Mouse (Mus musculus): Measurements from ENCODE around the gene Fblim1.

The Fblim1 gene

DNA sequence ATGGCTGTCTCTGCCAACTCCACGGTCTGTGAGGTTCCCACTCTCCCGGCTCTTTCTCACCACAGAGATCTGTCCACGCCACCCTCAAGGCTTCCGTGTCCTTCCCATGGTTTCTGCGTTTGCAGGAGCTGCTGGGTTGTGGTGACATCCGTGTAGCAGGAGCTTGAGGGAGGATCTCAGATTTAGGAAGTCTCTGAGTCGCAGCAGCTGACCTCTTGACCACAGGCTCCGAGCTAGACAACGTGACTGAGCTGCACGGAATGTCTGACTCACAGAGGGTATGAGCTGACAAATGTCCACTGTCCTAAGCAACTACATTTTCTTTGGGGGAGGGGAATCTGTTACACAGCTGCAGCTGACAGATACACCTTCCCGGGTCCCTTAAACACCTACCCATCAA, at the start of gene Fblim1:
TSS of gene Fblim1 (minus strand) at position 236 of the 400 bp plus-strand sequence.
- no peak for DNase-seq (ENCODE audit: low read depth, low spot score)

DNA sequence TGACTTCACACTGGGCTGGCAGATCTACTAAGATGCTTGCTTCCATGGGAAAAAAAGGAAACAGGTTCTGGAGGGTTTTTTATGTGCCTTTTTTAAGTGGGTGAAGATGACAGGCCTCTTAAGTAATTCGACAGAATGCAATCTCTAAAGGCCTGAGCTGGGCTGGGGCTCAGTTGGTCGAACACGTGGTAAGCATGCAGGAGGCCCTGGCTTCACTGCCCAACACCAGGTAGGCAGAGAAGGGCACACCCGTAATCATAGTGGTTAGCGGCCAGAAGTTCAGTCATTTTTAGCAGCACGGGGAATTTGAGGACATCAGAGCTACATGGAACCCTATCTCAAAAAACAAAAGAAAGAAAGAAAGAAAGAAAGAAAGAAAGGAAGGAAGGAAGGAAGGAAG, 48.6 kb upstream of the Fblim1 start:
- DNase-seq (ENCODE audit: low read depth, low spot score): no peak

DNA sequence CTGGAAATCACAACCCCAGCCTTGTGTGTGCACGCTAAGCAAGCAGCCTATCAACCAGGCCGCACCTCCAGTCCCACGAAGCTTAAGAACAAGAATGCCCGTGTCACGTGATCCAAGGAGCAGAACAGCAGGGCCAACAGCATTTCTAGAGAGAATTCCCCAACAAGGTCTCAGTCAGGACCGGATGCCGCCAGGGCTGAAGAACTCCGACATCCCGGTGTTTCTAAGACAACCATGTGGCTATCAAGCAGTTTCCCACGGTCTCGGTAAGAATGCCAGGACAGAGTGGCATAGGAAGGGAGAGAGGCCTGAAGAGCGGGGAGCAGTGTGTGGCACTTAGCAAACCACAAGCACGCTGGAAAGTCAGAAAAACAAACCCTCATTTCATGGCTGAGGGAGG, 47.9 kb upstream of the Fblim1 start:
- no peak for DNase-seq (ENCODE audit: low read depth, low spot score)

DNA sequence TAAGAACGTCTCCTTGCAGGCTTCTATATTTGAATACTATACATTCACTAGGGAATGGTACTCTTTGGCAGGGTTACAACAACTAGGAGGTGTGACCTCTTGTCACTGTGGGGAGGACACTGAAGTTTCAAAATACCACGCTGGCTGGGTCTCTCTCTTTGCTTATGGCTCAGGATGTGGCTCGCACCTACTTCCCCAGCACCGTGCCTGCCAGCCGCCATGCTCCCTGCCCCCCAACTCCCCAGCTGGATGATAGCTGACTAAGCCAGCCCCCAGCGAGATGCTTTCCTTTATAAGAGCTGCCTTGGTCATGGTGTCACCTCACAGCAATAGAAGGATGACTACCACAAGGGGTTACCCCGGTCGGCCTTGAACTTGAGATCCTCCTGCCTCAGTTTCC, 47.1 kb upstream of the Fblim1 start:
- no peak for DNase-seq (ENCODE audit: low read depth, low spot score)

- DNase-seq (ENCODE audit: low read depth, low spot score): no peak
These were observed 46.0 kb upstream of the Fblim1 start for GRCm38 (mm10) chr4:141651944-141652343.

DNA sequence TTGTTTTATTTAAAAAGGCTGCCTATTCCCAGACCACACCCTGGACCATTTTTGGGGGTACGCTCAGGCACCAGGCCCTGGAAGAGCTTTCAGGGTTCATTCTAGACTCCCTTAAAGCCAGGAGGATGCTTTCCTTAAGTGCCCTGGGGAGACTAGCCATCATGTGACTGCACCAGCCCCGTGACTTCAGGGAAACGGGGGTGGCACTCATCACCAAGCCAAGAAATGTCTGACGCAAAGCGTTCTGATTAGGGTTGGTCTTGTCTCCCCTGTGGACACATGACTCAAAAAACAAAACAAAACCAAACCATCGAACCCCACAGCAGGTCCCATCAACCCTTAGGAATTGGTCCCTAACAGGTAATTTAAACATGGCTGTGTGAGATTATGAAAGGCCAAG, 45.4 kb upstream of the Fblim1 start:
- DNase-seq (ENCODE audit: low read depth, low spot score): no peak

- no peak for DNase-seq (ENCODE audit: low read depth, low spot score)
These were observed 43.3 kb upstream of the Fblim1 start for GRCm38 (mm10) chr4:141649244-141649643.

- no peak for DNase-seq (ENCODE audit: low read depth, low spot score)
These were observed 42.4 kb upstream of the Fblim1 start for GRCm38 (mm10) chr4:141648262-141648661.

DNA sequence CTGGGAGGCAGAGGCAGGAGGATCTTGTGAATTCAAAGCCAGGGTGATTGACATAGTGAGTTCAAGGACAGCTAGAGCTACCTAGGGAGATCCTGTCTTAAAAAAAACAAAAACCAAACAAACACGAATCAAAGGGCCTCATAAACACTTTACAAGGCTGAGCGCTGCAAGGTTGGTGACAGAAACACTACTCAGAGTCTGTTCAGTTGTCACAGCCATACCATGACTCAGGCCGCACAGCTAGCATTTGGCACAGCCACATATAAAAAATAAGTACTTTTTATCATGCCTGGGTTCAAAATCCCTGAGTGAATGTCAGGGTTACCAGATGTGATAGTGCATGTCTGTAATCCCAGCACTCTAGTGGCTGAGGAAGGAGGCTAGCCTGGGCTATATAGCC, 41.3 kb upstream of the Fblim1 start:
- DNase-seq (ENCODE audit: low read depth, low spot score): no peak

DNA sequence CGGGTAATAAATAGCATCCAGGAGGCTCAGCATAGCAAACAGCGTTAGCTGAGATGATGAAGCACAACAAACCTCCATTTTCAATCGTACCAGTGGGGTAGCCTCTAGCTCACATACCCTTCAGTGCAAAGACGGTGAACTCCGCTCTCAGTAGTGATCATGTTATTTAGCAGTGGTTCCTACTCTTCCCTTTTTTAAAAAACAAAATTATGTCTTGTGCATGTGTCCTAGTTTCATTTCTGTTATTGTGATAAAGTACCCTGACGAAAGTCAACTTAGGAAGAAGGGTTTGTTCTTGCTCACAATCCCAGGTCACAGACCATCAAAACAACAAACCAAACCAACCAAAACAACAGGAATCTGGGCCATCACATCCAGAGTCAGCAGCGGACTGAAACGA, 40.1 kb upstream of the Fblim1 start:
- no peak for DNase-seq (ENCODE audit: low read depth, low spot score)

DNA sequence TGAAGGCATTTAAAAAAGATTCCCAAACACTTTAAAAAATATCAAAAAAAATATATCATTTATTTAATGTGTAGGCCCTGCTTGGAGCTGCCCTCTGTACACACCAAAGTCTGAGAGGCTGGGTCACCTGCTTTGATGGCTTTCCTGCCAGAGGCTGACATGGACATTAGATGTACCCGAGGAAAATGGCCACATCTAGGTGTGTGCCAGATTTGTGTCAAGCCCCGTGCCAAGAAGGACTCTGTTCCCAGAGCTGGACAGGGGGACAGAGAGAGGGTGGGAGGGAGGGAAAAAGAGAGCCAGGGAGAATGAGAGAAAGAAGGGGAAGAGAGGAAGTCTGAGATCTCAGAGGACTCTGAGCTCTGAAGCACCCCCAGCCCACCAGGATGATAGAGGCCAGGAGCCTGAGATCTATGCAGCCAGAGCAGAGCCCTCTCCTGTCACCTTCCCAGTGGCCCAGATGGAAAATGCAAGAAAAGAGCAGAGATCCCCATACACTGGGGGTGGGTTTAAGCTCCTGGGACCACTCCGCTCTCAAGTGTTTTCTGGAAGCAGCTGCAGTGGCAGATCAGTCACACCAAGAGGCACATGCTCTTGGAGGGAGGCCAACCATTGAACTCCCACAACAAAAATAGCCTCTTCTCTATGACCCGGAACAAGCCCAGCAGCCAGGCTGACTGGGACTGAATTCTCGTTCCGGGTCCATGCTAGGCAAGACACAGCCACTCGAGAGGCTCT, 37.4 kb upstream of the Fblim1 start:
- DNase-seq (ENCODE audit: low read depth, low spot score): no peak

DNA sequence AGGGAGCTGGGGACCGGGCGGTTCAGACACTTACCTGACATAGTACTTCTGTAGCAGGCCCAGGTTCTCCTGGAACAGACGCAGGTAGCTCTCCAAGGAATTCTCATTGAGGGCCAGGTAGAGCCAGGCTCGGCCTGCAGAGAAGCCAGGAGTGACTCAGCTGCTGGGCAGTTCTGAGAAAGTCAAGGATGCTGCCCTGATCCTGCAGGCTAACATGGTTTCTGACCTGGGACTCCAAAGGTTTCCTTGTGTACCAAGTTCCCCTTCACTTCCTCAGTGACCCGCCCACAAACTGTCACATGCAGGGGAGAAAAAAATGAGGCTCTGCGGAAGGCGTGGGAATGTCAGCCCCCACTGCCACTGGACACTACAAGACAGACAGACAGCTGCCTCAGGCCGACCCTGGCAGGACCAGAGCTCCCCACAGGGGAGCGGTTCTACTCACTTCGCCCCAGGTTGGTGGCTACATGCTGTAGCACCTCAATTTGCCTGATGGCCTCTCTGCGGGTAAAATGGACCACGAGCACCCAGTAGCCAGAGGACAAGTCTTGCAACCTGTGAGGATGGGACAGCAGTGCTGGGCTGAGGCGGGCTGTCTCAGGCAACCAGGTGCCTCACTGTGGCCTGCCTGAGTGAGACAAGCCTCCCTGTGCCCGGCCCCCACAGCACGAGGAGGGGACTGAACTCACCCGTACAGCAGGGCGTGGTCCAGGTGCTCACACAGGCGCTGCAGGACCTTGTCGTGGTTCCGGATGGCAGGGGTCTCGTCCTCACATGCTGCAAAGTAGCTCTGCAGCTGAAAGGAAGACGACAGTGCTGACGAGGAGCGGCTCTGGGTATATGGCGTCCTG, 36.3 kb upstream of the Fblim1 start:
- no peak for DNase-seq (ENCODE audit: low read depth, low spot score)

DNA sequence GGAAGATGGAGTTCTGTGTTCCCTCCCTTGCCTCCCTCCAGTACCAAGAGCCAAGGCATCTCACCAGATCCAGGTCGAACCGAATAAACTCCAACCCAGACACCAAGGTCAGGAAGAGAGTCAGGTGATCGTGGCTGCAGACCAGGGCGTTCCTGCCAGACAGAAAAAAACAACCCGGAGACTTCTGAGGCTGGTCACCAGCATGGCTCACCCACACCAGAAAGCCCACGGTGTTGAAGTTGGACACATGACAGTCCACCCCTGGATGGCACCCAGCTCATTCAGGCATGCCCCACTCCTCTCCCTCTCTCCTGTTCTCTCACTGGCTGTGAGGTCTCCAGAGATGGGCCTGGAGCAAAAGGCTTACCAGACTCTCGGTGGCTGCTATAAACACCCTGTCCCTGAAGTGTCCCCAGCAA, 35.5 kb upstream of the Fblim1 start:
- no peak for DNase-seq (ENCODE audit: low read depth, low spot score)

GRCm38 (mm10) chr4:141639474-141639873, 33.6 kb upstream of the Fblim1 start:
- DNase-seq (ENCODE audit: low read depth, low spot score): no peak

- DNase-seq (ENCODE audit: low read depth, low spot score): no peak
These were observed 30.8 kb upstream of the Fblim1 start for GRCm38 (mm10) chr4:141636693-141637092.

GRCm38 (mm10) chr4:141635991-141636390, 30.1 kb upstream of the Fblim1 start:
- DNase-seq (ENCODE audit: low read depth, low spot score): no peak

GRCm38 (mm10) chr4:141632111-141632873, 26.4 kb upstream of the Fblim1 start:
- DNase-seq (ENCODE audit: low read depth, low spot score): no peak

GRCm38 (mm10) chr4:141631250-141631649, 25.4 kb upstream of the Fblim1 start:
- no peak for DNase-seq (ENCODE audit: low read depth, low spot score)

GRCm38 (mm10) chr4:141630021-141630420, 24.1 kb upstream of the Fblim1 start:
- no peak for DNase-seq (ENCODE audit: low read depth, low spot score)

DNA sequence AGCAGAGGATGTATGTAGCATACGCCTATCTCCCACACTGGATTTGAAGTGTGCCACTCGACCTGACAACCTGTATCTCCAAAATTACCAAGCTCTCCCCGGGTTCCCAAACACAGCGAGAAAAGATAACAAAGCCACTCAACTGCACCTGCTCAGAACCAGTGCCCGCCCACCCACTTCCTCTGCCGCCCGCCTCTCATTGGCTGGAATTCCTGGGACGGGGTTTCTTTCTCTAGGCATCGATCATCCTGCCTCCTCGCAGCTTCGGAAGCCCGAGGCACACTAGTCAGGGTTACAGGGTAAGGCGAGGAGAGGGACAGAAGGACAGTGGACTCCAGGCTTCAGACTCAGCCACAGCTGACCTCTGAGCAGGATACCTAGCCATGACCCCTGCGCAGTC, 22.8 kb upstream of the Fblim1 start:
- DNase-seq (ENCODE audit: low read depth, low spot score): no peak

DNA sequence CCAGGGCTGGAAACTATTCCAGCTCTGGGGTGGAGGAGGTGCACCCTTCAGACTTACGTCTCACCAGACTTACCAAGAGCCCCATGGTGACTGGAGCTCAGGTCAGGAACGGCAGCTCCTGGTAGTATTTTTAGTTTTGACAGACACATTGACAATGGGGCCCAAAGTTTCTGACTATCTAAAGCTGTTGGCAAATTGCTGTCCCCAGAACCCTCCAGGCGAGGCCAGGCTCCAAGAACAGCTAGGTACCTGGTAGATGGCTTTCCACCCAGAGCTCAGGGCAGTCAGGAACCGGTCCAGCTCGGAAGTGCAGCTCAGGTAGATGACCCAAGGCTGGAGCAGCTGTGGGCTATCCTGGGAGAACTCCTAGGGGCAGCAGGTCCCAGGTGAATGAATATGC, 21.6 kb upstream of the Fblim1 start:
- no peak for DNase-seq (ENCODE audit: low read depth, low spot score)

Data from embryo, embryonic 11.5 days (tissue).